Mouse (Mus musculus): Measurements from ENCODE around the gene Satb2.
A peak's percentile ranks its signal among the peaks of the same experiment; 100 is the strongest.

The Satb2 gene

GRCm38 (mm10) chr1:56973593-56973950 is 4.9 kb downstream of the Satb2 start:
- no peak for DNase-seq (ENCODE audit: low read depth, low spot score)

GRCm38 (mm10) chr1:56972950-56973592 is 5.4 kb downstream of the Satb2 start:
- DNase-seq (ENCODE audit: low read depth, low spot score): peak; percentile 96

- DNase-seq (ENCODE audit: low read depth, low spot score): peak; percentile 67
These were observed 6.0 kb downstream of the Satb2 start for GRCm38 (mm10) chr1:56972251-56972949.

- peak; percentile 69 for DNase-seq (ENCODE audit: low read depth, low spot score)
These were observed 6.6 kb downstream of the Satb2 start for GRCm38 (mm10) chr1:56971942-56972250.

DNA sequence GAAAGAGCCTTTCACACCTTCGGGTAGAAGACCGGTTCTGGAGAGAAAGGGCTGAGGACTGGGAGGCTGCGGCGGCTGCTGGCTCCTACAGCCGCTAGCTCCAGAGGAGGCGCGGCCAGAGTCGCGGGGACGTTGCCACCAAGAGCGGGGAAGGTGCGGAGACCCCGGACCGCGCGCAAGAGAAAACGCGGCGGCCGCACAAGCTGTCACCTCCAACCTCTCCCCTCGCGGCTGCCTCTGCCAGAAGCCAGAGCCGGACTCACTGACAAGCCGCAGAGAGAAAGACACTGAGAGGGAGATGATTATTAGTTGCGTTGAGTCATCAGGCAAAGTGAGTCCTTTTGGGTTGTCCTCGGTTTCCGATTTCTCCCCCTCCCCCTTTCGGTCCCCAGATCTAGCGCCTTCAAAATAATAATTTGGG is 7.0 kb downstream of the Satb2 start:
- DNase-seq (ENCODE audit: low read depth, low spot score): peak; percentile 55

GRCm38 (mm10) chr1:56970740-56971141 is 7.7 kb downstream of the Satb2 start:
- peak; percentile 85 for DNase-seq (ENCODE audit: low read depth, low spot score)

DNA sequence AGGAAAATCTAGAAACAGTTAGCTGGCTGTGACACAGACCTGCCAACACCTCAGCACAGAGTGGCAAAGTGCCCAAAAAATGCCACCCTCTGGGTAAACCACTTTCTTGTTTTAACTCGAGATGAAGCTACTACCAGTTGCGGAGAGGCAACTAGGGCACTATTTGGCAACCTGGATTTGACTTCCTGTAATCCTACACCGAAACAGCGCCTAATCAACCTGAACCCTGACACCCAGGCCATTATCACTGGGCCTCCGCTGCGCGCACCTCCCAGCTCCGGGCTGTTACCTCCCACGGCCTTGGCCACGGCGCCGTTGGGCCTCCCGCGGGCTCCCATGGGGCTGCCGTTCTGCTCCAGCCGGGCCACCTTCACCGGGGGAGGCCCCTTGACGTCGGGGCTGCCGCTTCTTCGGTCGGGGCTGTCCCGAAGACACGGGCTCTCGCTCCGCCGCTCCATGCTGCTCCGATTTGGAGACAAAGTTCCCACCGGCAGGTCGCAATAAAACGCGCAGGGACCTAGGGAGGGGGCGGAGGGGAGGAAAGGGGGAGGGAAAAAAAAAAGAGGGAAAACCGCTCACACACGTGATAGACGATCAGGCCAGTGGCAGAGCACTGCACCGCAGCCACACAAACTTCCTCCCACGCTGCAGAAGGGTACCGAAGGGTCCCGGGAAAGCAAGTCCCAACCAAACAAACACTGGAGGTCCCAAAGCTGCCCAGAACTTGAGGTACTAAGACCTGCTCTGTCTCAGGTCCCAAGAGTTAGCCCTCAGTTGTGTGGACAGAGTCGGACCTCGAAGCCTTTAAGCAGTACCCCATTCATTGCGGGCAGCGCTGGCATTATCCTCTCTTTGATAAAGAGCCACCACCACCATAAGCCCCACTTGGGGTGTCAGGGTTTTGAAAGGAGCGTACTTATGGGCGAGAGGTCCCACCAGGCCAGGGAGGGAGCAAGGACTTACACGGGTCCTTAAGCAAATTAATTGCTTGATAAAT is 8.8 kb downstream of the Satb2 start:
- DNase-seq (ENCODE audit: low read depth, low spot score): peak; percentile 57

DNA sequence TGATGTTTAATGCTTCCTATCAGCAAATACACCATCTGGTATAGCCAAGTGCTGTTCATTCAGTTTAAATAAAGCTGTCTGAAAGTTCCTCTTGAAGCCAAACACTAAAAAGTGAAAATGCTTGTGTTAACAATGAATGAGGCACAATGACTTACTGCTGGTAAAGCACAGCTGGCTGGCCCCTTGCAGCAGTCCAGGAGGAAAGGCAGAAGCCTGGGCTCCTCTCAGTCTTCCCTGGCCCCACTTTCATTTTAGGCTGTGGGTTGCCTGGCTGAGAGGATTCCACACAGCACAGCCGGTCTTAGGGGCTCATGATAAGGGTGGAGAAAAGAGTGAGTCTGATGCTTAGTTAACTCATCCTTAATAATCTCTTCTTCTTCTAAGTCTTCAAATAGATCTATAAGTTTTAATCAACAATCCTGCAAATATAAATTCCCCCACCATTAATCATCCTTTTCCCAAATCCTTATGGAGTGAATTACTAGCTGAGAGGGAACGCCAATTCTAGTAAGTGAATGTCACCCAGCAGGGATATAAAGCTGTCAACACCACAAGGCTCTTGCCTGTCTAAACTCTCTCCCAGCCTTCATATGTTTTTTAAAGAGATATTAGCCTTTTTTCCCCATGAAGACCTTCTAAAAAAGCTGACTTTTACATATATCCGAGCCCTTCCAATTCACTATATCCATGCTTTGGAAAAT is 12.4 kb downstream of the Satb2 start:
- no peak for DNase-seq (ENCODE audit: low read depth, low spot score)

DNA sequence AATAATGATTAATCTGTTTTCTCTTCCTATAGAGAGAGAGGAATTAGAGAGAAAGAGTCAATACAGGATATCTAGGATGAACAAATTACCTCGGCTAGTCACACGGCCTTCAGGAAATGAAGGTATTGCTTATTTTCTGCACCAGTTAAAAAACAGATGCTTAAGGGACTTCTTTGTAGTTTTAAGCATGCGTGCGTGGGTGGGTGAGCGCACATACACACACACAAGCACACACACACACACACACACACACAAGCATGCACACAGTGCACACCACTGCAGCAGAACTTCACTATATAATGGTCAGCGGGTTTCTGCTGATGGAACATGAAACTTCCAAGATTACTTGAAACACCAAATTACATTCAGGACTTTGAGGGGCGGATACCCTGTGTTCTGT is 14.0 kb downstream of the Satb2 start:
- DNase-seq (ENCODE audit: low read depth, low spot score): no peak

- DNase-seq (ENCODE audit: low read depth, low spot score): no peak
These were observed 15.2 kb downstream of the Satb2 start for GRCm38 (mm10) chr1:56963291-56963690.

DNA sequence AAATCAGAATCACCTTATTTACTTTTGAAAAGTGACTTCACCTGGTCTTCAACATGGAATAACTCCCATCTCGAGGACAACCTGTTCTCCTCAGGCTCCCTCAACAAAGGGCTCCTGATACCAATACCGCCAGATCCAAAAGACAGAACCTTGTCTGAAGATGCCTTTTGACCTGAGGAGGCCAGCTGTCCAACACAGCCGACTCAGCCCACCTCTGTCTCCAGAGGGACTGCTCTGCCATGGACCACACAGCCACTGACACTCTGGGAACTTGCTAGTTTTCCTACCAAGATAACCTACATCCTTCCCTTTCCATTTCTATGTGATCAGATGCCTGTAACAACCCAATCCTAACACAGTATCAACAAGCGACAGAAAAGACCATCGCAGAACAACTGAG is 19.5 kb downstream of the Satb2 start:
- DNase-seq (ENCODE audit: low read depth, low spot score): no peak

DNA sequence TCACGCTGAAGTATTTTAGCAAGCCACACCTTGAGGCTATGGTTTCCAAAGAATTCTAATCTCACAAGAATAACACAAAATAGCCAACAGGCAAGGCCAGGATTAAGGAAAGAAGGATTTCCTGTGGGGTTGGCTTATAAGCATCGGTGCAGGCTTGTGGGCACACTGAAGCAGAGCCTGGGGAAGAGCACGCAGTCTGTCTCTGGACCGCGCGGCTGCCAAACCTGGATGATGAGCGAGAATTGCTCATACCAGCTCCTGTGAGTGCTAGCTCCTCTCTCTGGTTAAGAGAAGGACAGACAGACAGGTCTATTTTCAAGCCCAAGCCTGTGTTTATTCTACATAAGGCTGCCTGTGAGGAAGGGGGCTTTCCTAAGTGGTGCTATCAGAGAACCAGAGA is 20.5 kb downstream of the Satb2 start:
- no peak for DNase-seq (ENCODE audit: low read depth, low spot score)

GRCm38 (mm10) chr1:56956811-56957210 is 21.6 kb downstream of the Satb2 start:
- no peak for DNase-seq (ENCODE audit: low read depth, low spot score)

GRCm38 (mm10) chr1:56955739-56956085 is 22.7 kb downstream of the Satb2 start:
- DNase-seq (ENCODE audit: low read depth, low spot score): peak; percentile 42

DNA sequence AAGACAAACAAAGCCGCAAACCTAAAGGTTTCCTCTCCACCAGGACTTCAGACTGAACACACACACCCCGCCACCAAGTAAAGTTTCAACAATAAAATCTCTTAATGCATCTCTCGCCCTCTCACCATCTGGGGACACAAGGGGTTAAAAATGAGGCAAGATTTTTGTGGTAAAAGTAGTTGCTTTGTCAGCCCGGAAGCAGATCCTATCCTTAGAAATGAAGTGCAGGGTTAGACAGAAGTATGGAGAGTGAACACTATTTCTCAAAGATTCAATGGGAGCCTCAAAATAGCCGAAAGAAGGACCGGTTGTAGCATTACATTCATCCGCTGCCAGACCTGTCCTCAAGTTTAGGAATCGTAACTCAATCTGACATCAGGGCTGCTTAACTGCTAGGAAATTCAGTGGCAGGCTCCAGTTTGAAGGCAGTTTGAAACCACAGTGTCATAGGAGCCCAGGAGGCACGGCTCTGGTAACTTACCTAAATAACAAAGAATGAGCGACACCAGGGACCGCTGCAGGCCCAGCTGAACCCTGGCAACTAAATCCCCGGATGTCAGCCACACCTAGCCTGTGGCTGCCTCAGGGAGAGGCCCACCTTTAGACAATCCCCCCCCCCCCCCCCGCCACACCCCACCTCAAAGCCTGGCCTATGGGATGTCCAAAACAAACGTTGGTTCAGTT is 23.3 kb downstream of the Satb2 start:
- peak; percentile 72 for DNase-seq (ENCODE audit: low read depth, low spot score)

DNA sequence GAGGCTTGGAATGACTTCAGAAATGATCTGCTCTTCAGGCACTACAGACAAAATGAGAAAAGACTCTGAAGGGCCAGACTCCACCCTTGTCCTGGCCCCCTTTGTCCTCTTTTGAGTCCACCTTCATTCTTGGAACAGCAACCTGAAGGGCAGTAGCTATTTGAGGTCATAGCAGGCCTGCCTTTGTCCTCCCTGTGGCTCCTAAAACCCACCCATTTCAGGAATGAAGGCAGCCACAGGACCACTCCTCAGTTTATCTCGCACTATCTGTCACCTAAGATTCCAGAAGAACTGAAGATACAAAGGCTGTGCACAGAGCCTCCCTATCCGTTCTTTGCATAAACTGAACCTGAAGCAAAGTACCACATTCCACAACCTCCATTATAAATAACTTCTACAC is 24.9 kb downstream of the Satb2 start:
- peak; percentile 48 for DNase-seq (ENCODE audit: low read depth, low spot score)

DNA sequence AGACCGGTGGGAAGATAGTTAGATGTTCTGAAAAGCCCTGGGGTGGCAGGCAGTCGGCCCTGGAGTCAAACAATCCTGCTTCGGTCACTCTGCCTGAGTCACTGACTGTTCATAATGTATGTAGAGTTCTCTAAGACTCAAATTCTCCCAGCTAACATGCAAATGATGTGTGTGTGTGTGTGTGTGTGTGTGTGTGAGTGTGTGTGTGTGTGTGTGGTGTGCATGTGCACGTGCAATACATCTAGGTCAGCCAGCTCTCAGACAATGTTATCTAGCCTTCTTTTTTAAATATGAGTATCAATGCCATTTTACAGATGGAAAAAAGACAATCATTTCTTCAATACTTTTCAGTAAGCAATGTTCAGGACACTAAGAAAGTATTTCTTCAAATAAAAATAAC is 26.5 kb downstream of the Satb2 start:
- DNase-seq (ENCODE audit: low read depth, low spot score): no peak

- no peak for DNase-seq (ENCODE audit: low read depth, low spot score)
These were observed 26.9 kb downstream of the Satb2 start for GRCm38 (mm10) chr1:56951525-56951924.

DNA sequence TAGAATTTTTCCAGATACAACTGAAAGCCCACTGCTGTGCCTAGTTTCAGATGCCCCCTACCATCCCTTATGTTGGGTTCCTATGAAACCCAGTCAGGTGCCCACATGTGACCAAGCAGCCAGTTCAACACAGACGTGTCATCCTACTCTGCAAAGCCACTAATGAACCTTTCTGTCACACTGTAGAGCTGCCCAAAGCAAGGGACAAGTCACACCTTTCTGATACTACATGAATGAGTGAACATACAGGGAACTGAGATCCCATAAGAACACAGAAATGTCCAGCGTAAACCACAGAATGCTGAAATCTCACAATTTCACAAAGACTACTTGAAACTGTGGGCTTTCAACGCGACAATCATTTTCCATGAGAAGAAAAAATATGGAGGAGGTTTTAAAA is 39.0 kb downstream of the Satb2 start:
- no peak for DNase-seq (ENCODE audit: low read depth, low spot score)

- DNase-seq (ENCODE audit: low read depth, low spot score): peak; percentile 62
These were observed 40.0 kb downstream of the Satb2 start for GRCm38 (mm10) chr1:56938432-56938831.

DNA sequence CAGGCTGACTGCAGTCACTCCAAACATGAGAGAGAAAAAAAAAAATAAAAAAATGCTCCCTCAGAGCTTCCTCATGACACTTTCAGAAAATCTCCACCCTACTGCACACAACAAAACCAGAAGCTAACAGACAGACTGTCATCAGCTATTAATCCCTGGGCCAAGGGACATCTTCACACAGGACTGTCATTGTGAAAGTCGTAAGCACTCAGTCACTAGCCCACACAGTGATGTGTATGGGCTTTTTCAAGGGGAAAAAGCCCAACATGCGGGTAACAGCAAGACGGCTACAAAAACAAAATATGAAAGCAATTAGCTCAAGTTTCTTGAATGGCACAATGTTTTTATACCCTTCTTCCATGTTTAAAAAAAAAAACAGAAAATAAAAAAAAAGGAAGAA is 41.9 kb downstream of the Satb2 start:
- DNase-seq (ENCODE audit: low read depth, low spot score): no peak

Data from ES-CJ7 (cell line).